Mouse (Mus musculus) embryonic facial prominence, embryonic 13.5 days (tissue): Measurements from ENCODE around the gene Pkn1. TPM values are rescaled to one million over a fixed set of nuclear protein-coding genes. Genes with fewer than 3 reads are reported as not detected.

Experiments used
- ATAC-seq: fragments of 200-750 bp; cut with Nextera tagmentation; 2 replicates; pipeline ENCODE4 v1.8.0; 2017; ENCODE audit warnings: low read depth; ENCODE audit not compliant: insufficient number of reproducible peaks, insufficient read depth, low FRiP score, low TSS enrichment
- H3K27ac ChIP-seq: fragments of 300-500 bp; sonication (generic); 2 replicates; pipeline ENCODE4 v1.5.1; 2015; ENCODE audit warnings: moderate library complexity, mild to moderate bottlenecking, inconsistent platforms
- H3K27me3 ChIP-seq: fragments of 300-500 bp; sonication (generic); 2 replicates; pipeline ENCODE4 v1.6.1; 2015; ENCODE audit warnings: mild to moderate bottlenecking, inconsistent platforms
- H3K36me3 ChIP-seq: fragments of 300-500 bp; sonication (generic); 2 replicates; pipeline ENCODE4 v1.6.1; 2015; ENCODE audit warnings: mild to moderate bottlenecking, inconsistent platforms
- H3K4me1 ChIP-seq: fragments of 300-500 bp; sonication (generic); 2 replicates; pipeline ENCODE4 v1.6.1; 2015; ENCODE audit warnings: inconsistent platforms
- H3K4me2 ChIP-seq: fragments of 300-500 bp; sonication (generic); 2 replicates; pipeline ENCODE4 v1.6.1; 2015; ENCODE audit warnings: moderate library complexity, mild to moderate bottlenecking, inconsistent platforms
- H3K4me3 ChIP-seq: fragments of 300-500 bp; sonication (generic); 2 replicates; pipeline ENCODE4 v1.5.1; 2015; ENCODE audit warnings: mild to moderate bottlenecking, inconsistent platforms
- H3K9ac ChIP-seq: fragments of 300-500 bp; sonication (generic); 2 replicates; pipeline ENCODE4 v1.6.1; 2015; ENCODE audit warnings: mild to moderate bottlenecking, inconsistent platforms
- H3K9me3 ChIP-seq: fragments of 300-500 bp; sonication (generic); 2 replicates; pipeline ENCODE4 v1.6.1; 2016; ENCODE audit warnings: inconsistent platforms
- WGBS: fragments of 180-500 bp; shearing (Covaris S2); methylation state at CpG from one replicate; pipeline ENCODE4 v1.1.7; 2015; ENCODE audit warnings: mixed read lengths; 5-methylcytosine and 5-hydroxymethylcytosine counted together
- polyA plus RNA-seq: library from polyadenylated mRNA; unstranded; fragments of >200 nt; fragmentation: Nextera tagmentation; extraction: Ambion mirVana; gene quantifications from 2 replicates; pipeline ENCODE4 v1.2.1, GENCODE M21; 2015

Pkn1 gene
- polyA plus RNA-seq, 1 experiment from 2014 or later, result 23.5 TPM

- ATAC-seq, result no peak
- Histone ChIP-seq H3K4me3 (no peak overlapping the region), H3K9me3 (no peaks in the 10 kb centered on the region), H3K9ac (no peak overlapping the region), H3K36me3 (peaks cover 74% of the 10 kb centered on the region), H3K27ac (no peak overlapping the region), H3K27me3 (no peaks in the 10 kb centered on the region), H3K4me1 (peaks cover 3% of the 10 kb centered on the region; the same call in 1 of the 2 replicates), H3K4me2 (no peak overlapping the region)
- 90% methylated on average over 12 of the region's 12 CpGs for WGBS
Observed at GRCm38 (mm10) chr8:83722631-83723030, 23.7 kb upstream of the Pkn1 start.

GRCm38 (mm10) chr8:83721405-83722025, 22.5 kb upstream of the Pkn1 start:
- peaks cover 12% of the 10 kb centered on the region for H3K4me1 ChIP-seq
- H3K9ac ChIP-seq, result no peak overlapping the region
- peaks cover 72% of the 10 kb centered on the region for H3K36me3 ChIP-seq
- no peaks in the 10 kb centered on the region for H3K9me3 ChIP-seq
- H3K27ac ChIP-seq, result no peak overlapping the region
- no peak overlapping the region for H3K4me3 ChIP-seq
- no peak for ATAC-seq
- WGBS, result 93% methylated on average over 25 of the region's 25 CpGs
- H3K27me3 ChIP-seq, result no peaks in the 10 kb centered on the region
- no peak overlapping the region for H3K4me2 ChIP-seq

GRCm38 (mm10) chr8:83719693-83720092, 20.7 kb upstream of the Pkn1 start:
- no peaks in the 10 kb centered on the region for H3K9me3 ChIP-seq
- H3K27ac ChIP-seq, result no peak overlapping the region
- no peak overlapping the region for H3K4me3 ChIP-seq
- peaks cover 20% of the 10 kb centered on the region for H3K4me1 ChIP-seq
- 87% methylated on average over 2 of the region's 2 CpGs for WGBS
- ATAC-seq, result no peak
- H3K9ac ChIP-seq, result no peak overlapping the region
- H3K4me2 ChIP-seq, result no peak overlapping the region
- peaks cover 57% of the 10 kb centered on the region for H3K36me3 ChIP-seq
- no peaks in the 10 kb centered on the region for H3K27me3 ChIP-seq

- Histone ChIP-seq H3K27ac (no peak overlapping the region), H3K9me3 (no peaks in the 10 kb centered on the region), H3K36me3 (peaks cover 51% of the 10 kb centered on the region), H3K27me3 (no peaks in the 10 kb centered on the region), H3K4me1 (peaks cover 17% of the 10 kb centered on the region), H3K4me2 (no peak overlapping the region), H3K4me3 (no peak overlapping the region), H3K9ac (no peak overlapping the region)
- no peak for ATAC-seq
- WGBS, result 86% methylated on average over 2 of the region's 2 CpGs
Observed at GRCm38 (mm10) chr8:83719048-83719447, 20.1 kb upstream of the Pkn1 start.

GRCm38 (mm10) chr8:83716563-83716962, 17.6 kb upstream of the Pkn1 start:
- no peaks in the 10 kb centered on the region for H3K27me3 ChIP-seq
- no peak overlapping the region for H3K27ac ChIP-seq
- H3K4me3 ChIP-seq, result peak overlapping the region; percentile 94
- no peak for ATAC-seq
- H3K9ac ChIP-seq, result peak overlapping the region; percentile 83
- WGBS, result 61% methylated on average over 2 of the region's 2 CpGs
- no peaks in the 10 kb centered on the region for H3K9me3 ChIP-seq
- peak overlapping the region; percentile 85 for H3K4me2 ChIP-seq
- peaks cover 17% of the 10 kb centered on the region for H3K4me1 ChIP-seq
- peaks cover 26% of the 10 kb centered on the region for H3K36me3 ChIP-seq

- no peaks in the 10 kb centered on the region for H3K9me3 ChIP-seq
- peak overlapping the region; percentile 88 for H3K27ac ChIP-seq
- peaks cover 18% of the 10 kb centered on the region for H3K36me3 ChIP-seq
- peak overlapping the region; percentile 85 for H3K4me2 ChIP-seq
- peak overlapping the region; percentile 94 for H3K4me3 ChIP-seq
- H3K4me1 ChIP-seq, result peaks cover 17% of the 10 kb centered on the region
- peak overlapping the region; percentile 83 for H3K9ac ChIP-seq
- WGBS, result 2% methylated on average over 17 of the region's 17 CpGs
- ATAC-seq, result no peak
- H3K27me3 ChIP-seq, result no peaks in the 10 kb centered on the region
Observed at GRCm38 (mm10) chr8:83715771-83716170, 16.8 kb upstream of the Pkn1 start.

GRCm38 (mm10) chr8:83715031-83715690, 16.2 kb upstream of the Pkn1 start, which contains the start of gene Ddx39:
TSS of gene Ddx39 (plus strand) at chr8:83715177.
- Histone ChIP-seq H3K4me2 (peak within 1 kb of the TSS; percentile 85), H3K27ac (peak within 1 kb of the TSS; percentile 88), H3K36me3 (peaks cover 12% of the 10 kb centered on the region), H3K9ac (peak within 1 kb of the TSS; percentile 83), H3K4me3 (peak within 1 kb of the TSS; percentile 94), H3K27me3 (no peaks in the 10 kb centered on the region), H3K4me1 (peaks cover 17% of the 10 kb centered on the region), H3K9me3 (no peaks in the 10 kb centered on the region)
- under 1% methylated on average over 63 of the region's 63 CpGs for WGBS
- ATAC-seq, result peak; percentile 99

- WGBS, result 16% methylated on average over 8 of the region's 8 CpGs
- no peaks in the 10 kb centered on the region for H3K27me3 ChIP-seq
- H3K9me3 ChIP-seq, result no peaks in the 10 kb centered on the region
- peak overlapping the region; percentile 53 for H3K4me2 ChIP-seq
- ATAC-seq, result no peak
- H3K36me3 ChIP-seq, result peaks cover 7% of the 10 kb centered on the region
- peak overlapping the region; percentile 88; the same call in 1 of the 2 replicates for H3K27ac ChIP-seq
- peaks cover 17% of the 10 kb centered on the region for H3K4me1 ChIP-seq
- no peak overlapping the region for H3K9ac ChIP-seq
- H3K4me3 ChIP-seq, result peak overlapping the region; percentile 94
Observed at GRCm38 (mm10) chr8:83714676-83715030, 15.7 kb upstream of the Pkn1 start.

GRCm38 (mm10) chr8:83707554-83707953, 8.6 kb upstream of the Pkn1 start:
- no peaks in the 10 kb centered on the region for H3K27me3 ChIP-seq
- WGBS, result 69% methylated on average over 8 of the region's 8 CpGs
- H3K4me1 ChIP-seq, result no peaks in the 10 kb centered on the region
- H3K9me3 ChIP-seq, result no peaks in the 10 kb centered on the region
- H3K27ac ChIP-seq, result no peak overlapping the region
- no peak overlapping the region for H3K4me2 ChIP-seq
- no peak overlapping the region for H3K9ac ChIP-seq
- no peaks in the 10 kb centered on the region for H3K36me3 ChIP-seq
- no peak overlapping the region for H3K4me3 ChIP-seq
- ATAC-seq, result no peak

GRCm38 (mm10) chr8:83706411-83706810, 7.4 kb upstream of the Pkn1 start:
- no peaks in the 10 kb centered on the region for H3K36me3 ChIP-seq
- H3K4me1 ChIP-seq, result no peaks in the 10 kb centered on the region
- no peak overlapping the region for H3K4me2 ChIP-seq
- H3K27me3 ChIP-seq, result no peaks in the 10 kb centered on the region
- H3K9me3 ChIP-seq, result no peaks in the 10 kb centered on the region
- no peak for ATAC-seq
- no peak overlapping the region for H3K4me3 ChIP-seq
- WGBS, result 67% methylated on average over 5 of the region's 5 CpGs
- H3K27ac ChIP-seq, result no peak overlapping the region
- no peak overlapping the region for H3K9ac ChIP-seq

GRCm38 (mm10) chr8:83703426-83703825, 4.4 kb upstream of the Pkn1 start:
- no peak overlapping the region for H3K9ac ChIP-seq
- no peaks in the 10 kb centered on the region for H3K27me3 ChIP-seq
- no peaks in the 10 kb centered on the region for H3K9me3 ChIP-seq
- H3K4me1 ChIP-seq, result peaks cover 18% of the 10 kb centered on the region
- ATAC-seq, result no peak
- H3K4me3 ChIP-seq, result no peak overlapping the region
- whole genome bisulfite sequencing, result 80% methylated on average over 4 of the region's 4 CpGs
- H3K27ac ChIP-seq, result no peak overlapping the region
- no peaks in the 10 kb centered on the region for H3K36me3 ChIP-seq
- no peak overlapping the region for H3K4me2 ChIP-seq

GRCm38 (mm10) chr8:83700423-83701085, 1.6 kb upstream of the Pkn1 start:
- Histone ChIP-seq H3K36me3 (no peaks in the 10 kb centered on the region), H3K4me2 (peak overlapping the region; percentile 93), H3K9ac (peak overlapping the region; percentile 3; the same call in 1 of the 2 replicates), H3K27ac (no peak overlapping the region), H3K4me1 (peaks cover 36% of the 10 kb centered on the region), H3K4me3 (no peak overlapping the region), H3K9me3 (no peaks in the 10 kb centered on the region), H3K27me3 (no peaks in the 10 kb centered on the region)
- no peak for ATAC-seq
- 54% methylated on average over 9 of the region's 9 CpGs for WGBS
